ENCODE assay signal across 10 mouse cellular contexts in the genomic region with DNA sequence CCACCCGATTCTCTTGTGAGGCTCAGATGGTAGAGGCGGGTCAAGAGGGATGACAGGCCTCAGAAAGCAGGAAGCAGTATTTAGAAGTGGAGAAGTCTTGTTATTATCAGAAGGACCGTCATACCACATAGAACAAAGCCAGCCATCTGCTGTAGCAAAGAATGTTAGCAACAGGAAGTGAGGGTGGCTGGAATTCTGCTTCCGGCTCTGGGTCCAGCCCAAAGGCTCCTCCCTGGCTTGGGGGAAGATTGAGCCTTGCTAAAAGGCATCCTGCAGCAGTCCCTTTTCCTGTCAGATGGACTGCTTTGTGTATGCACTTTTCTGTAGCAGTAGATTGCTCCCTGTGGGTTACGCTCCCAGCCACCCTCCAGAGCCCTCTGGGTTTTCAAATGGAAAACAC.
DNase-seq lines count a peak whose midpoint lies in the region; ATAC-seq and TF ChIP-seq lines count a peak whose summit lies in the region.
"Had no signal": no experiment of that assay in that cellular context is flagged by ENCODE, and none has a peak within 500 bp of the region (broad histone marks: within the 10 kb centered on the region; RNA-seq: fewer than 3 reads in every experiment).

No protein-coding gene starts in this region.

- 42% methylated on average over 5 of the region's 5 CpGs for WGBS in heart, embryonic 16.5 days
- WGBS in liver, embryonic 12.5 days (ENCODE audit: insufficient replicate concordance) = 40% methylated on average over 5 of the region's 5 CpGs
- WGBS in hindbrain, embryonic 12.5 days = 75% methylated on average over 5 of the region's 5 CpGs
- 73% methylated on average over 5 of the region's 5 CpGs for whole genome bisulfite sequencing in hindbrain, embryonic 14.5 days

- peak overlapping the region; percentile 21 for H3K27ac ChIP-seq in heart, embryonic 16.5 days (ENCODE audit: low read length)
- H3K27ac ChIP-seq in liver, embryonic 12.5 days = no peak overlapping the region
- H3K27ac ChIP-seq in hindbrain, embryonic 12.5 days = no peak overlapping the region
- no peak overlapping the region for H3K27ac ChIP-seq in hindbrain, embryonic 14.5 days
- H3K27ac ChIP-seq: midbrain, embryonic 10.5 days had no signal

- H3K4me3 ChIP-seq in heart, embryonic 16.5 days (ENCODE audit: low read length) = no peak overlapping the region
- no peak overlapping the region for H3K4me3 ChIP-seq in liver, embryonic 12.5 days
- H3K4me3 ChIP-seq in hindbrain, embryonic 12.5 days = no peak overlapping the region
- no peak overlapping the region for H3K4me3 ChIP-seq in hindbrain, embryonic 14.5 days (replicated peaks; ENCODE audit: low read length)
- H3K4me3 ChIP-seq: midbrain, embryonic 10.5 days had no signal

- no peaks in the 10 kb centered on the region for H3K36me3 ChIP-seq in heart, embryonic 16.5 days (ENCODE audit: control insufficient read depth, insufficient read depth)
- no peaks in the 10 kb centered on the region for H3K36me3 ChIP-seq in liver, embryonic 12.5 days
- H3K36me3 ChIP-seq in hindbrain, embryonic 12.5 days = no peaks in the 10 kb centered on the region
- H3K36me3 ChIP-seq in hindbrain, embryonic 14.5 days (replicated peaks; ENCODE audit: control insufficient read depth, insufficient read depth) = no peaks in the 10 kb centered on the region
- H3K36me3 ChIP-seq: midbrain, embryonic 10.5 days had no signal

- no peak for TF ChIP-seq POLR2A in brain, embryonic 14.5 days (IDR thresholded peaks at IDR 0.05; ENCODE audit: borderline replicate concordance, extremely low read depth, insufficient read depth, insufficient read length, poor library complexity, severe bottlenecking)

- peak; percentile 32 for ATAC-seq in CD4-positive, CD25-positive, alpha-beta regulatory T cell, adult 4 months
- ATAC-seq in heart, embryonic 16.5 days (replicated peaks; ENCODE audit: extremely low read depth, insufficient read depth, low FRiP score) = peak; percentile 65
- ATAC-seq in liver, embryonic 12.5 days = peak; percentile 47
- ATAC-seq in hindbrain, embryonic 12.5 days (ENCODE audit: low FRiP score) = no peak
- no peak for ATAC-seq in hindbrain, embryonic 14.5 days (ENCODE audit: low FRiP score)

- no peaks in the 10 kb centered on the region for H3K27me3 ChIP-seq in heart, embryonic 16.5 days (ENCODE audit: control insufficient read depth, insufficient read depth, low read length)
- H3K27me3 ChIP-seq in liver, embryonic 12.5 days (replicated peaks) = no peaks in the 10 kb centered on the region
- no peaks in the 10 kb centered on the region for H3K27me3 ChIP-seq in hindbrain, embryonic 12.5 days
- H3K27me3 ChIP-seq in hindbrain, embryonic 14.5 days (ENCODE audit: control insufficient read depth, insufficient read depth, low read length) = no peaks in the 10 kb centered on the region

- H3K4me2 ChIP-seq in heart, embryonic 16.5 days (ENCODE audit: low read depth, low read length) = no peak overlapping the region
- no peak overlapping the region for H3K4me2 ChIP-seq in liver, embryonic 12.5 days
- H3K4me2 ChIP-seq in hindbrain, embryonic 12.5 days (replicated peaks) = no peak overlapping the region
- no peak overlapping the region for H3K4me2 ChIP-seq in hindbrain, embryonic 14.5 days (replicated peaks)

- peak; percentile 6 for DNase-seq in brain, embryonic 14.5 days (ENCODE audit: low read depth)
- DNase-seq in spleen, postnatal 36 days (ENCODE audit: low spot score in 2 of 2) = no peak
- DNase-seq in ovary, postnatal 10 days (ENCODE audit: low spot score) = no peak
- no peak for DNase-seq in hindbrain, embryonic 14.5 days (ENCODE audit: low spot score)
- DNase-seq: right cerebral cortex, postnatal 25 days had no signal

- no peak overlapping the region for H3K9ac ChIP-seq in heart, embryonic 16.5 days (ENCODE audit: low read length)
- no peak overlapping the region for H3K9ac ChIP-seq in liver, embryonic 12.5 days
- no peak overlapping the region for H3K9ac ChIP-seq in hindbrain, embryonic 12.5 days
- no peak overlapping the region for H3K9ac ChIP-seq in hindbrain, embryonic 14.5 days

- TF ChIP-seq CTCF in brain, embryonic 14.5 days (IDR thresholded peaks at IDR 0.05; ENCODE audit: borderline replicate concordance, extremely low read depth, insufficient read depth, insufficient read length) = no peak

- no peaks in the 10 kb centered on the region for H3K4me1 ChIP-seq in heart, embryonic 16.5 days (ENCODE audit: control insufficient read depth, insufficient read depth, low read length)
- peaks cover 7% of the 10 kb centered on the region; the same call in 1 of the 2 replicates for H3K4me1 ChIP-seq in liver, embryonic 12.5 days
- H3K4me1 ChIP-seq in hindbrain, embryonic 12.5 days = no peaks in the 10 kb centered on the region
- no peaks in the 10 kb centered on the region for H3K4me1 ChIP-seq in hindbrain, embryonic 14.5 days (replicated peaks; ENCODE audit: control insufficient read depth, insufficient read depth, low read length)
- H3K4me1 ChIP-seq: midbrain, embryonic 10.5 days had no signal

- no peaks in the 10 kb centered on the region for H3K9me3 ChIP-seq in heart, embryonic 16.5 days (replicated peaks; ENCODE audit: control insufficient read depth, low read length)
- H3K9me3 ChIP-seq in liver, embryonic 12.5 days (replicated peaks) = no peaks in the 10 kb centered on the region
- no peaks in the 10 kb centered on the region for H3K9me3 ChIP-seq in hindbrain, embryonic 12.5 days (replicated peaks)
- H3K9me3 ChIP-seq in hindbrain, embryonic 14.5 days (ENCODE audit: control insufficient read depth, low read length) = no peaks in the 10 kb centered on the region
- H3K9me3 ChIP-seq: midbrain, embryonic 10.5 days had no signal

Comparison
In these comparisons a context has a peak if more than half of its experiments do, and no peak if none do; other contexts are left out.
1. ATAC-seq: peak in CD4-positive, CD25-positive, alpha-beta regulatory T cell, adult 4 months (single experiment), heart, embryonic 16.5 days (single experiment) and liver, embryonic 12.5 days (single experiment); none in hindbrain, embryonic 12.5 days (single experiment) and hindbrain, embryonic 14.5 days (single experiment).